Mouse (Mus musculus) lung, embryonic 16.5 days (tissue): ENCODE data around the gene Cort. TPM values are rescaled to one million over a fixed set of nuclear protein-coding genes. Genes with fewer than 3 reads are reported as not detected.

Source experiments
- ATAC-seq: fragments of 200-750 bp; cut with Nextera tagmentation; 2 replicates; pipeline ENCODE4 v1.8.0; 2017; ENCODE audit warnings: low read depth, mild to moderate bottlenecking, moderate library complexity
- H3K27ac ChIP-seq: fragments of 300-500 bp; sonication (generic); 2 replicates; pipeline ENCODE4 v1.5.1; 2014; ENCODE audit warnings: mild to moderate bottlenecking, control low read depth, low read length
- H3K27me3 ChIP-seq: fragments of 300-500 bp; sonication (generic); 2 replicates; pipeline ENCODE4 v1.6.1; 2014; ENCODE audit warnings: low read depth, low read length, mixed read lengths; ENCODE audit not compliant: control insufficient read depth, insufficient read depth
- H3K36me3 ChIP-seq: fragments of 300-500 bp; sonication (generic); 2 replicates; pipeline ENCODE4 v1.6.1; 2014; ENCODE audit warnings: low read length; ENCODE audit not compliant: control insufficient read depth, insufficient read depth
- H3K4me1 ChIP-seq: fragments of 300-500 bp; sonication (generic); replicated peaks from 2 replicates; pipeline ENCODE4 v1.6.1; 2014; ENCODE audit warnings: low read length, mixed read lengths; ENCODE audit not compliant: control insufficient read depth, insufficient read depth
- H3K4me2 ChIP-seq: fragments of 300-500 bp; sonication (generic); 2 replicates; pipeline ENCODE4 v1.6.1; 2014; ENCODE audit warnings: low read depth, low read length, control low read depth
- H3K4me3 ChIP-seq: fragments of 300-500 bp; sonication (generic); 2 replicates; pipeline ENCODE4 v1.5.1; 2014; ENCODE audit warnings: mild to moderate bottlenecking, low read length, control low read depth
- H3K9ac ChIP-seq: fragments of 300-500 bp; sonication (generic); 2 replicates; pipeline ENCODE4 v1.6.1; 2014; ENCODE audit warnings: low read length, control low read depth
- H3K9me3 ChIP-seq: fragments of 300-500 bp; sonication (generic); 2 replicates; pipeline ENCODE4 v1.6.1; 2016; ENCODE audit warnings: low read length; ENCODE audit not compliant: control insufficient read depth
- WGBS: fragments of 180-500 bp; shearing (Covaris S2); extraction: QIAGEN DNeasy Blood & Tissue Kit; methylation state at CpG from one replicate; pipeline ENCODE4 v1.1.7; 2014; 5-methylcytosine and 5-hydroxymethylcytosine counted together
- polyA plus RNA-seq: library from polyadenylated mRNA; unstranded; fragments of >200 nt; fragmentation: Nextera tagmentation; extraction: Ambion mirVana; gene quantifications from 2 replicates; pipeline ENCODE4 v1.2.1, GENCODE M21; 2015

Cort gene
- polyA plus RNA-seq, 1 experiment from 2014 or later = not detected

GRCm38 (mm10) chr4:149136982-149137770 lies 10.6 kb upstream of the Cort start, which contains the start of gene Cenps:
TSS of gene Cenps (minus strand) at chr4:149137629.
- H3K27me3 ChIP-seq = no peaks in the 10 kb centered on the region
- no peaks in the 10 kb centered on the region for H3K9me3 ChIP-seq
- H3K27ac ChIP-seq = peak within 1 kb of the TSS; percentile 83
- ATAC-seq = peak; percentile 96
- peak within 1 kb of the TSS; percentile 74 for H3K4me2 ChIP-seq
- peak within 1 kb of the TSS; percentile 68 for H3K4me3 ChIP-seq
- no peaks in the 10 kb centered on the region for H3K36me3 ChIP-seq
- peak within 1 kb of the TSS; percentile 78 for H3K9ac ChIP-seq
- under 1% methylated on average over 67 of the region's 68 CpGs for WGBS
- H3K4me1 ChIP-seq = peaks cover 10% of the 10 kb centered on the region; the same call in 1 of the 2 replicates

- H3K4me1 ChIP-seq = peaks cover 10% of the 10 kb centered on the region; the same call in 1 of the 2 replicates
- H3K9ac ChIP-seq = peak overlapping the region; percentile 78
- peak overlapping the region; percentile 68 for H3K4me3 ChIP-seq
- H3K27me3 ChIP-seq = no peaks in the 10 kb centered on the region
- H3K9me3 ChIP-seq = no peaks in the 10 kb centered on the region
- no peak overlapping the region for H3K27ac ChIP-seq
- 50% methylated on average over 18 of the region's 18 CpGs for WGBS
- peak overlapping the region; percentile 74 for H3K4me2 ChIP-seq
- no peak for ATAC-seq
- no peaks in the 10 kb centered on the region for H3K36me3 ChIP-seq
These were observed 9.7 kb upstream of the Cort start for GRCm38 (mm10) chr4:149136116-149136850.

- no peak for ATAC-seq
- Histone ChIP-seq H3K9me3 (no peaks in the 10 kb centered on the region), H3K9ac (no peak overlapping the region), H3K27ac (no peak overlapping the region), H3K36me3 (no peaks in the 10 kb centered on the region), H3K4me3 (no peak overlapping the region), H3K4me1 (peaks cover 10% of the 10 kb centered on the region; the same call in 1 of the 2 replicates), H3K4me2 (no peak overlapping the region), H3K27me3 (no peaks in the 10 kb centered on the region)
- WGBS = 78% methylated on average over 5 of the region's 5 CpGs
These were observed 6.8 kb upstream of the Cort start for GRCm38 (mm10) chr4:149133395-149133794.

GRCm38 (mm10) chr4:149131789-149132565 lies 5.4 kb upstream of the Cort start:
- H3K4me3 ChIP-seq = no peak overlapping the region
- H3K27ac ChIP-seq = no peak overlapping the region
- H3K4me1 ChIP-seq = peaks cover 10% of the 10 kb centered on the region; the same call in 1 of the 2 replicates
- H3K9me3 ChIP-seq = no peaks in the 10 kb centered on the region
- ATAC-seq = no peak
- 56% methylated on average over 21 of the region's 21 CpGs for WGBS
- no peak overlapping the region for H3K4me2 ChIP-seq
- no peaks in the 10 kb centered on the region for H3K27me3 ChIP-seq
- H3K9ac ChIP-seq = no peak overlapping the region
- no peaks in the 10 kb centered on the region; the same call in 1 of the 2 replicates for H3K36me3 ChIP-seq

- Histone ChIP-seq H3K4me1 (0 out of 2 replicates have a peak, but pooled peaks cover 5% of the 10 kb centered on the region), H3K27ac (no peak overlapping the region), H3K9ac (no peak overlapping the region), H3K36me3 (no peaks in the 10 kb centered on the region; the same call in 1 of the 2 replicates), H3K4me2 (no peak overlapping the region), H3K27me3 (no peaks in the 10 kb centered on the region), H3K4me3 (no peak overlapping the region), H3K9me3 (no peaks in the 10 kb centered on the region)
- ATAC-seq = no peak
- 91% methylated on average over 23 of the region's 23 CpGs for WGBS
These were observed 4.6 kb upstream of the Cort start for GRCm38 (mm10) chr4:149131021-149131752.

GRCm38 (mm10) chr4:149128467-149128866 lies 1.9 kb upstream of the Cort start:
- H3K4me2 ChIP-seq = no peak overlapping the region
- no peak for ATAC-seq
- no peak overlapping the region for H3K27ac ChIP-seq
- no peak overlapping the region for H3K4me3 ChIP-seq
- no peaks in the 10 kb centered on the region for H3K27me3 ChIP-seq
- H3K9me3 ChIP-seq = no peaks in the 10 kb centered on the region
- H3K9ac ChIP-seq = no peak overlapping the region
- 0 out of 2 replicates have a peak, but pooled peaks cover 5% of the 10 kb centered on the region for H3K4me1 ChIP-seq
- no peaks in the 10 kb centered on the region; the same call in 1 of the 2 replicates for H3K36me3 ChIP-seq
- 64% methylated on average over 18 of the region's 18 CpGs for WGBS

- Histone ChIP-seq H3K27ac (no peak overlapping the region), H3K9ac (no peak overlapping the region), H3K9me3 (no peaks in the 10 kb centered on the region), H3K4me1 (no peaks in the 10 kb centered on the region), H3K36me3 (no peaks in the 10 kb centered on the region; the same call in 1 of the 2 replicates), H3K27me3 (no peaks in the 10 kb centered on the region), H3K4me2 (no peak overlapping the region), H3K4me3 (no peak overlapping the region)
- WGBS = 48% methylated on average over 6 of the region's 6 CpGs
- 0 out of 2 replicates have a peak, but pooled peaks have one; percentile 28 for ATAC-seq
These were observed 451 bp downstream of the Cort start for GRCm38 (mm10) chr4:149126115-149126509.

- Histone ChIP-seq H3K36me3 (no peaks in the 10 kb centered on the region; the same call in 1 of the 2 replicates), H3K9me3 (no peaks in the 10 kb centered on the region), H3K4me3 (no peak overlapping the region), H3K4me2 (no peak overlapping the region), H3K4me1 (no peaks in the 10 kb centered on the region), H3K27ac (no peak overlapping the region), H3K27me3 (no peaks in the 10 kb centered on the region), H3K9ac (no peak overlapping the region)
- ATAC-seq = no peak
- 54% methylated on average over 11 of the region's 11 CpGs for WGBS
These were observed 1.0 kb downstream of the Cort start for GRCm38 (mm10) chr4:149125341-149126114.
